In genomic region chrX:165667020-165667419, GRCm38 (mm10) we compare ENCODE assay signal across 7 mouse cellular contexts.
A peak's percentile ranks its signal among the peaks of the same experiment; 100 is the strongest.
DNase-seq lines count a peak whose midpoint lies in the region; ATAC-seq and TF ChIP-seq lines count a peak whose summit lies in the region.
"Not testable (repeated sequence)": the region's sequence is repeated elsewhere in the genome, so short reads cannot be mapped to it uniquely, and the experiment has no call there.

No protein-coding gene starts in this region.

- WGBS in forebrain, embryonic 14.5 days: 78% methylated on average over 9 of the region's 18 CpGs
- WGBS in forebrain, postnatal 0 days: 71% methylated on average over 11 of the region's 18 CpGs
- 74% methylated on average over 10 of the region's 18 CpGs for WGBS in midbrain, embryonic 16.5 days

- DNase-seq in brain, embryonic 14.5 days (ENCODE audit: low read depth): peak; percentile 14
- DNase-seq in cerebellum, adult 9-11 months: peak; percentile 2
- not testable (repeated sequence) for DNase-seq in forebrain, embryonic 14.5 days (ENCODE audit: low spot score)
- peak; percentile 19 for DNase-seq in forebrain, postnatal 0 days
- peak; percentile 0 for DNase-seq in left cerebral cortex, postnatal 4 days
- peak; percentile 4 for DNase-seq in right cerebral cortex, postnatal 4 days

- H3K27me3 ChIP-seq in forebrain, embryonic 14.5 days (replicated peaks; ENCODE audit: control insufficient read depth, insufficient read depth, low read length); forebrain, postnatal 0 days (ENCODE audit: insufficient read depth, low read length); midbrain, embryonic 16.5 days (ENCODE audit: control insufficient read depth, insufficient read depth, low read depth, low read length): not testable (repeated sequence)

- not testable (repeated sequence) for TF ChIP-seq CTCF in brain, embryonic 14.5 days (IDR thresholded peaks at IDR 0.05; ENCODE audit: borderline replicate concordance, extremely low read depth, insufficient read depth, insufficient read length); forebrain, postnatal 0 days (IDR thresholded peaks at IDR 0.05; ENCODE audit: low read depth)

- H3K9ac ChIP-seq in forebrain, embryonic 14.5 days (ENCODE audit: low read length); forebrain, postnatal 0 days; midbrain, embryonic 16.5 days (ENCODE audit: low read depth, low read length): not testable (repeated sequence)

- intact Hi-C loops in left cerebral cortex, postnatal 4 days (cut with DNase I): not testable (repeated sequence)

- H3K27ac ChIP-seq in forebrain, embryonic 14.5 days (ENCODE audit: low read depth, low read length); forebrain, postnatal 0 days (ENCODE audit: low read depth, low read length); midbrain, embryonic 16.5 days (ENCODE audit: low read length): not testable (repeated sequence)

- not testable (repeated sequence) for H3K4me1 ChIP-seq in forebrain, embryonic 14.5 days (ENCODE audit: control insufficient read depth, insufficient read depth, low read length); forebrain, postnatal 0 days (ENCODE audit: insufficient read depth); midbrain, embryonic 16.5 days (ENCODE audit: control insufficient read depth, insufficient read depth, low read length)

- ATAC-seq in forebrain, embryonic 14.5 days: peak; percentile 29; the same call in 1 of the 2 replicates
- ATAC-seq in forebrain, postnatal 0 days: peak; percentile 54
- peak; percentile 51 for ATAC-seq in midbrain, embryonic 16.5 days

- not testable (repeated sequence) for TF ChIP-seq POLR2A in brain, embryonic 14.5 days (IDR thresholded peaks at IDR 0.05; ENCODE audit: borderline replicate concordance, extremely low read depth, insufficient read depth, insufficient read length, poor library complexity, severe bottlenecking)

- not testable (repeated sequence) for H3K9me3 ChIP-seq in forebrain, embryonic 14.5 days (replicated peaks; ENCODE audit: control insufficient read depth, low read length); forebrain, postnatal 0 days (ENCODE audit: low read length); midbrain, embryonic 16.5 days (replicated peaks; ENCODE audit: control insufficient read depth, low read length, poor library complexity, severe bottlenecking)

- H3K4me3 ChIP-seq in forebrain, embryonic 14.5 days (ENCODE audit: low read depth, low read length); forebrain, postnatal 0 days (ENCODE audit: low read depth, low read length); midbrain, embryonic 16.5 days (ENCODE audit: low read depth, low read length): not testable (repeated sequence)

- H3K36me3 ChIP-seq in forebrain, embryonic 14.5 days (ENCODE audit: control insufficient read depth, insufficient read depth, low read length); forebrain, postnatal 0 days (ENCODE audit: insufficient read depth); midbrain, embryonic 16.5 days (ENCODE audit: control insufficient read depth, insufficient read depth, low read length): not testable (repeated sequence)

- not testable (repeated sequence) for H3K4me2 ChIP-seq in forebrain, embryonic 14.5 days (ENCODE audit: low read length); forebrain, postnatal 0 days (ENCODE audit: low read depth); midbrain, embryonic 16.5 days (ENCODE audit: low read length)
